Mouse (Mus musculus): ENCODE measurements at regions not wholly inside any gene's neighbourhood (a gene's known extent, or its start where the extent isn't known, plus 50 kb on each side); places are given as distances from the start of the nearest gene placed in this dataset.

- H3K36me3 ChIP-seq (ENCODE audit: control insufficient read depth, insufficient read depth), result no peaks in the 10 kb centered on the region
- H3K9ac ChIP-seq (ENCODE audit: low read length), result no peak overlapping the region
- no peak overlapping the region for H3K4me2 ChIP-seq (ENCODE audit: low read depth, low read length)
- no peaks in the 10 kb centered on the region for H3K4me1 ChIP-seq (ENCODE audit: control insufficient read depth, insufficient read depth, low read length)
- no peak overlapping the region for H3K4me3 ChIP-seq (ENCODE audit: low read length)
- WGBS, result 48% methylated on average over 2 of the region's 2 CpGs
- H3K9me3 ChIP-seq (replicated peaks; ENCODE audit: control insufficient read depth, low read length), result no peaks in the 10 kb centered on the region
- H3K27ac ChIP-seq (ENCODE audit: low read length), result no peak overlapping the region
- no peak for ATAC-seq (replicated peaks; ENCODE audit: extremely low read depth, insufficient read depth, low FRiP score)
- H3K27me3 ChIP-seq (ENCODE audit: control insufficient read depth, insufficient read depth, low read length), result no peaks in the 10 kb centered on the region
Measured at GRCm38 (mm10) chr14:58657263-58657662, 485.4 kb downstream of the 1700129C05Rik start.

- Histone ChIP-seq H3K36me3 (ENCODE audit: control insufficient read depth, insufficient read depth) (no peaks in the 10 kb centered on the region), H3K4me3 (ENCODE audit: low read length) (no peak overlapping the region), H3K9me3 (replicated peaks; ENCODE audit: control insufficient read depth, low read length) (no peaks in the 10 kb centered on the region), H3K4me1 (ENCODE audit: control insufficient read depth, insufficient read depth, low read length) (no peaks in the 10 kb centered on the region), H3K27ac (ENCODE audit: low read length) (no peak overlapping the region), H3K27me3 (ENCODE audit: control insufficient read depth, insufficient read depth, low read length) (no peaks in the 10 kb centered on the region), H3K4me2 (ENCODE audit: low read depth, low read length) (no peak overlapping the region), H3K9ac (ENCODE audit: low read length) (no peak overlapping the region)
- 45% methylated on average over 1 of the region's 1 CpGs for WGBS
- ATAC-seq (replicated peaks; ENCODE audit: extremely low read depth, insufficient read depth, low FRiP score), result no peak
Measured at GRCm38 (mm10) chr14:58656935-58657238, 485.8 kb downstream of the 1700129C05Rik start.

GRCm38 (mm10) chr14:58656212-58656934, 486.3 kb downstream of the 1700129C05Rik start:
- H3K36me3 ChIP-seq (ENCODE audit: control insufficient read depth, insufficient read depth), result no peaks in the 10 kb centered on the region
- no peak overlapping the region for H3K27ac ChIP-seq (ENCODE audit: low read length)
- no peaks in the 10 kb centered on the region for H3K4me1 ChIP-seq (ENCODE audit: control insufficient read depth, insufficient read depth, low read length)
- ATAC-seq (replicated peaks; ENCODE audit: extremely low read depth, insufficient read depth, low FRiP score), result no peak
- no peak overlapping the region for H3K4me3 ChIP-seq (ENCODE audit: low read length)
- H3K4me2 ChIP-seq (ENCODE audit: low read depth, low read length), result no peak overlapping the region
- H3K9ac ChIP-seq (ENCODE audit: low read length), result no peak overlapping the region
- H3K9me3 ChIP-seq (replicated peaks; ENCODE audit: control insufficient read depth, low read length), result no peaks in the 10 kb centered on the region
- no peaks in the 10 kb centered on the region for H3K27me3 ChIP-seq (ENCODE audit: control insufficient read depth, insufficient read depth, low read length)
- WGBS, result 49% methylated on average over 4 of the region's 4 CpGs

GRCm38 (mm10) chr14:58653026-58653425, 489.7 kb downstream of the 1700129C05Rik start:
- Histone ChIP-seq H3K27me3 (ENCODE audit: control insufficient read depth, insufficient read depth, low read length) (no peaks in the 10 kb centered on the region), H3K4me2 (ENCODE audit: low read depth, low read length) (no peak overlapping the region), H3K4me1 (ENCODE audit: control insufficient read depth, insufficient read depth, low read length) (no peaks in the 10 kb centered on the region), H3K36me3 (ENCODE audit: control insufficient read depth, insufficient read depth) (no peaks in the 10 kb centered on the region), H3K4me3 (ENCODE audit: low read length) (no peak overlapping the region), H3K27ac (ENCODE audit: low read length) (no peak overlapping the region), H3K9me3 (replicated peaks; ENCODE audit: control insufficient read depth, low read length) (no peaks in the 10 kb centered on the region), H3K9ac (ENCODE audit: low read length) (no peak overlapping the region)
- 91% methylated on average over 1 of the region's 1 CpGs for WGBS
- ATAC-seq (replicated peaks; ENCODE audit: extremely low read depth, insufficient read depth, low FRiP score), result no peak

GRCm38 (mm10) chr14:58652004-58652403, 490.7 kb downstream of the 1700129C05Rik start:
- no peak overlapping the region for H3K4me3 ChIP-seq (ENCODE audit: low read length)
- no peaks in the 10 kb centered on the region for H3K9me3 ChIP-seq (replicated peaks; ENCODE audit: control insufficient read depth, low read length)
- no peak overlapping the region for H3K4me2 ChIP-seq (ENCODE audit: low read depth, low read length)
- 86% methylated on average over 3 of the region's 3 CpGs for WGBS
- no peaks in the 10 kb centered on the region for H3K4me1 ChIP-seq (ENCODE audit: control insufficient read depth, insufficient read depth, low read length)
- no peak overlapping the region for H3K9ac ChIP-seq (ENCODE audit: low read length)
- no peaks in the 10 kb centered on the region for H3K27me3 ChIP-seq (ENCODE audit: control insufficient read depth, insufficient read depth, low read length)
- no peak for ATAC-seq (replicated peaks; ENCODE audit: extremely low read depth, insufficient read depth, low FRiP score)
- no peak overlapping the region for H3K27ac ChIP-seq (ENCODE audit: low read length)
- H3K36me3 ChIP-seq (ENCODE audit: control insufficient read depth, insufficient read depth), result no peaks in the 10 kb centered on the region

GRCm38 (mm10) chr14:58651210-58651609, 491.5 kb downstream of the 1700129C05Rik start:
- Histone ChIP-seq H3K36me3 (ENCODE audit: control insufficient read depth, insufficient read depth) (no peaks in the 10 kb centered on the region), H3K27me3 (ENCODE audit: control insufficient read depth, insufficient read depth, low read length) (no peaks in the 10 kb centered on the region), H3K27ac (ENCODE audit: low read length) (no peak overlapping the region), H3K4me1 (ENCODE audit: control insufficient read depth, insufficient read depth, low read length) (no peaks in the 10 kb centered on the region), H3K4me2 (ENCODE audit: low read depth, low read length) (no peak overlapping the region), H3K9ac (ENCODE audit: low read length) (no peak overlapping the region), H3K4me3 (ENCODE audit: low read length) (no peak overlapping the region), H3K9me3 (replicated peaks; ENCODE audit: control insufficient read depth, low read length) (no peaks in the 10 kb centered on the region)
- ATAC-seq (replicated peaks; ENCODE audit: extremely low read depth, insufficient read depth, low FRiP score), result no peak
- WGBS, result 53% methylated on average over 6 of the region's 6 CpGs

- Histone ChIP-seq H3K27me3 (ENCODE audit: control insufficient read depth, insufficient read depth, low read length) (no peaks in the 10 kb centered on the region), H3K4me3 (ENCODE audit: low read length) (no peak overlapping the region), H3K36me3 (ENCODE audit: control insufficient read depth, insufficient read depth) (no peaks in the 10 kb centered on the region), H3K9ac (ENCODE audit: low read length) (no peak overlapping the region), H3K4me2 (ENCODE audit: low read depth, low read length) (no peak overlapping the region), H3K4me1 (ENCODE audit: control insufficient read depth, insufficient read depth, low read length) (no peaks in the 10 kb centered on the region), H3K27ac (ENCODE audit: low read length) (no peak overlapping the region), H3K9me3 (replicated peaks; ENCODE audit: control insufficient read depth, low read length) (no peaks in the 10 kb centered on the region)
- WGBS, result 93% methylated on average over 7 of the region's 7 CpGs
- no peak for ATAC-seq (replicated peaks; ENCODE audit: extremely low read depth, insufficient read depth, low FRiP score)
Measured at GRCm38 (mm10) chr14:58638337-58638696, 504.4 kb downstream of the 1700129C05Rik start.

- H3K4me1 ChIP-seq (ENCODE audit: control insufficient read depth, insufficient read depth, low read length), result no peaks in the 10 kb centered on the region
- no peak overlapping the region for H3K9ac ChIP-seq (ENCODE audit: low read length)
- no peak for ATAC-seq (replicated peaks; ENCODE audit: extremely low read depth, insufficient read depth, low FRiP score)
- H3K9me3 ChIP-seq (replicated peaks; ENCODE audit: control insufficient read depth, low read length), result no peaks in the 10 kb centered on the region
- 84% methylated on average over 13 of the region's 13 CpGs for WGBS
- H3K27ac ChIP-seq (ENCODE audit: low read length), result no peak overlapping the region
- H3K27me3 ChIP-seq (ENCODE audit: control insufficient read depth, insufficient read depth, low read length), result no peaks in the 10 kb centered on the region
- no peak overlapping the region for H3K4me3 ChIP-seq (ENCODE audit: low read length)
- H3K4me2 ChIP-seq (ENCODE audit: low read depth, low read length), result no peak overlapping the region
- H3K36me3 ChIP-seq (ENCODE audit: control insufficient read depth, insufficient read depth), result no peaks in the 10 kb centered on the region
Measured at GRCm38 (mm10) chr14:58637405-58638336, 505.0 kb downstream of the 1700129C05Rik start.

GRCm38 (mm10) chr14:58631221-58631620, 511.5 kb downstream of the 1700129C05Rik start:
- peaks cover 9% of the 10 kb centered on the region for H3K4me1 ChIP-seq (ENCODE audit: control insufficient read depth, insufficient read depth, low read length)
- H3K4me3 ChIP-seq (ENCODE audit: low read length), result no peak overlapping the region
- H3K27me3 ChIP-seq (ENCODE audit: control insufficient read depth, insufficient read depth, low read length), result no peaks in the 10 kb centered on the region
- no peak for ATAC-seq (replicated peaks; ENCODE audit: extremely low read depth, insufficient read depth, low FRiP score)
- no peaks in the 10 kb centered on the region for H3K36me3 ChIP-seq (ENCODE audit: control insufficient read depth, insufficient read depth)
- H3K27ac ChIP-seq (ENCODE audit: low read length), result no peak overlapping the region
- no peak overlapping the region for H3K9ac ChIP-seq (ENCODE audit: low read length)
- 31% methylated on average over 9 of the region's 9 CpGs for WGBS
- H3K9me3 ChIP-seq (replicated peaks; ENCODE audit: control insufficient read depth, low read length), result no peaks in the 10 kb centered on the region
- no peak overlapping the region for H3K4me2 ChIP-seq (ENCODE audit: low read depth, low read length)
